Mouse (Mus musculus) neural tube, embryonic 11.5 days (tissue): ENCODE data around the gene Med13l. TPM values are rescaled to one million over a fixed set of nuclear protein-coding genes. Genes with fewer than 3 reads are reported as not detected.

ENCODE experiments used
- ATAC-seq: fragments of 200-750 bp; cut with Nextera tagmentation; 2 replicates; pipeline ENCODE4 v1.8.0; 2017; ENCODE audit warnings: moderate number of reproducible peaks, mild to moderate bottlenecking, moderate TSS enrichment, moderate library complexity; ENCODE audit not compliant: insufficient read depth, low FRiP score, low TSS enrichment
- DNase-seq: peaks from one replicate; pipeline ENCODE4 v3.0.0-alpha.2; 2015; ENCODE audit warnings: low spot score
- H3K27ac ChIP-seq: fragments of 300-500 bp; sonication (generic); 2 replicates; pipeline ENCODE4 v1.5.1; 2014; ENCODE audit warnings: low read depth, mild to moderate bottlenecking, low read length
- H3K27me3 ChIP-seq: fragments of 300-500 bp; sonication (generic); 2 replicates; pipeline ENCODE4 v1.6.1; 2014; ENCODE audit warnings: mild to moderate bottlenecking, low read length, mixed read lengths; ENCODE audit not compliant: control insufficient read depth, insufficient read depth
- H3K36me3 ChIP-seq: fragments of 300-500 bp; sonication (generic); 2 replicates; pipeline ENCODE4 v1.6.1; 2014; ENCODE audit warnings: mild to moderate bottlenecking, low read length, moderate library complexity, mixed read lengths; ENCODE audit not compliant: control insufficient read depth, insufficient read depth
- H3K4me1 ChIP-seq: fragments of 300-500 bp; sonication (generic); 2 replicates; pipeline ENCODE4 v1.6.1; 2014; ENCODE audit warnings: low read length, mixed read lengths; ENCODE audit not compliant: control insufficient read depth, insufficient read depth
- H3K4me2 ChIP-seq: fragments of 300-500 bp; sonication (generic); 2 replicates; pipeline ENCODE4 v1.6.1; 2014; ENCODE audit warnings: low read depth, mild to moderate bottlenecking, moderate library complexity
- H3K4me3 ChIP-seq: fragments of 300-500 bp; sonication (generic); 2 replicates; pipeline ENCODE4 v1.5.1; 2014; ENCODE audit warnings: low read depth, low read length
- H3K9ac ChIP-seq: fragments of 300-500 bp; sonication (generic); 2 replicates; pipeline ENCODE4 v1.6.1; 2014; ENCODE audit warnings: mild to moderate bottlenecking, low read length
- H3K9me3 ChIP-seq: fragments of 300-500 bp; sonication (generic); 2 replicates; pipeline ENCODE4 v1.6.1; 2016; ENCODE audit warnings: low read length; ENCODE audit not compliant: control insufficient read depth
- WGBS: fragments of 180-500 bp; shearing (Covaris S2); extraction: QIAGEN DNeasy Blood & Tissue Kit; methylation state at CpG from one replicate; pipeline ENCODE4 v1.1.7; 2014; 5-methylcytosine and 5-hydroxymethylcytosine counted together
- polyA plus RNA-seq: library from polyadenylated mRNA; unstranded; fragments of >200 nt; fragmentation: Nextera tagmentation; extraction: Ambion mirVana; gene quantifications from 2 replicates; pipeline ENCODE4 v1.2.1, GENCODE M21; 2014

Med13l gene
- polyA plus RNA-seq, 1 experiment from 2014 or later: 14.6 TPM

DNA sequence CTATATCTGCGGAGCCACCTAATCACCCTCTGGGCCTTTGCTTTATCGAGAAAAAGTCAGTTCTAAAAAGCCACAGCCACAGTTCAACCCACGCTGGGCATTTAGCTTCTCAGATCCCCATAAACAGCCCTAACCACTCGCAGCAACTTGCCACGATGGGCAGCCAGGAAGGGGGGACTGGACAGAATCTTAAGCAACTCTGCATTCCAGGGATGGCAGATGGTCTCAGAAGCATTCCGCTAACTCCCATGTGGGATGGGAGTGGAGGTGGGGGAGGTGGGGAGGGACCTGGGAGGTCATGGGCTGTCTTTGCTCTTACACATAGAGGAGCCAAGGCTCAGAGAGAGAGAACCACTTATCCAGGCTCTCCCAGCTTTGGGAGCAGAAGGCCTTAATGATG lies 44.0 kb upstream of the Med13l start:
- Histone ChIP-seq H3K27ac (no peak overlapping the region), H3K9ac (no peak overlapping the region), H3K36me3 (no peaks in the 10 kb centered on the region), H3K4me3 (no peak overlapping the region), H3K9me3 (no peaks in the 10 kb centered on the region), H3K4me2 (no peak overlapping the region), H3K4me1 (peaks cover 27% of the 10 kb centered on the region), H3K27me3 (0 out of 2 replicates have a peak, but pooled peaks cover 7% of the 10 kb centered on the region)
- WGBS: 34% methylated on average over 6 of the region's 6 CpGs
- no peak for ATAC-seq
- no peak for DNase-seq

DNA sequence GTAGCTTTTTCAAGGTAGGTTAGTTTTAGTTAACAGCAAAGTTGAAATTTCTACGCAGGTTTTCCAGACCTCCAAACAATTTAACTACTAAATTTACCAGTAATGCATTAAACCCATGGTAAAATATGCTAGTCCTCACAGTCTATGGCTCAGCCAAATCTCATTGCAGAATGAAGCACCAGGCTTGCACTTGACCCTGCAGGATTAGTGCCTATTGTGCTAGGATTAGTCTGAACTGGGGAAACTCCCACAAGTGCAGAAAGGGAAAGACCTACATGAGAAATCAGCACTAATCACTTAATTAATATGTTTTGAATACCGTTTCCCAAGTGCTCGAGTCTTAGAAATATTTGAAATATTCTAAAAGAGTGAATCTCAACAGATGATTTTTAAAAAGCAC lies 40.0 kb upstream of the Med13l start:
- Histone ChIP-seq H3K4me1 (peaks cover 10% of the 10 kb centered on the region), H3K9me3 (no peaks in the 10 kb centered on the region), H3K36me3 (no peaks in the 10 kb centered on the region), H3K4me3 (no peak overlapping the region), H3K4me2 (no peak overlapping the region), H3K9ac (no peak overlapping the region), H3K27me3 (no peaks in the 10 kb centered on the region), H3K27ac (no peak overlapping the region)
- DNase-seq (no peak), ATAC-seq (no peak)
- 81% methylated on average over 3 of the region's 3 CpGs for WGBS

DNA sequence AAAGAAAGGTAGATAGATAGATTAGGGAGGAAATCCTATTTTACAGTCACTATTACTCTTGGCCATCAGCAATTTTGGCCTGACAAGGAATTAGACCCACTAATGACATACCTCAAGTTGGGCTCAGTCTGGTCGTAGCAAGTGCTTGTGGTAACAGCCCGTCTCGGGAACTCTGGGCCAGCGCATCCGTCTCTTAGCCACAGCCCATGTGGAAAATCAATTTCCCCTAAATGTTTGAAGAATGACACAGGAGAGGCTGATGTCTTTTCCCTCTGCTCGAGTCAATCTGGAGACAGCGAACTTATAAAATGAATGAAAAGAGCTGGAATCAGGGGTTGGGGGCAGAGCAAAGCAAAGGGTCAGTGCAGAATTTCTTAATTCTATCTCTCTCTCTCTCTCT lies 36.1 kb upstream of the Med13l start:
- H3K4me1 ChIP-seq: peaks cover 7% of the 10 kb centered on the region; the same call in 1 of the 2 replicates
- H3K4me2 ChIP-seq: no peak overlapping the region
- no peaks in the 10 kb centered on the region for H3K27me3 ChIP-seq
- H3K4me3 ChIP-seq: no peak overlapping the region
- no peak for DNase-seq
- no peaks in the 10 kb centered on the region for H3K36me3 ChIP-seq
- H3K9me3 ChIP-seq: no peaks in the 10 kb centered on the region
- no peak overlapping the region for H3K9ac ChIP-seq
- WGBS: 40% methylated on average over 7 of the region's 7 CpGs
- no peak overlapping the region for H3K27ac ChIP-seq
- no peak for ATAC-seq

DNA sequence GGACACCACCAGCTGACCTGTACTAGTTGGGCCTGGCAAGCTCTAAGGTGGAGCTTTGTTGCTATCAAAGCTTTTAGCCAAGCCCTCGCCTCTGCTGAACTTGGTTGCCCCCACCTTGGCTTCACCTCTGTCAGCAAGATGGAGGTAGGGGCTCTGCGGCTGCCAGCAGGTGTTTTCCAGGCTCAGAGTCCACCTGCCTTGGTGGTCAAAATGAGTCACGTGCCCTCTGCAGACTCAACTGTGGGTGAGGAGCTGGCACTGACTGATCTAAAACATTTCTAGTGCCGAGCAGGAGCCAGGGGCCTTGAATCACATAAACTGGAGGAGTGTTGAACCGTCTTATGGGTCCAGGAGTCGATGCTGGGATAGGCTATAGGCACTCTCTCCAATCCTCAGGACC lies 34.8 kb upstream of the Med13l start:
- no peaks in the 10 kb centered on the region for H3K27me3 ChIP-seq
- no peak overlapping the region for H3K4me2 ChIP-seq
- DNase-seq (no peak), ATAC-seq (no peak)
- H3K4me3 ChIP-seq: no peak overlapping the region
- no peak overlapping the region for H3K9ac ChIP-seq
- H3K36me3 ChIP-seq: no peaks in the 10 kb centered on the region
- WGBS: 82% methylated on average over 6 of the region's 6 CpGs
- no peaks in the 10 kb centered on the region for H3K9me3 ChIP-seq
- H3K4me1 ChIP-seq: peaks cover 7% of the 10 kb centered on the region; the same call in 1 of the 2 replicates
- no peak overlapping the region for H3K27ac ChIP-seq

DNA sequence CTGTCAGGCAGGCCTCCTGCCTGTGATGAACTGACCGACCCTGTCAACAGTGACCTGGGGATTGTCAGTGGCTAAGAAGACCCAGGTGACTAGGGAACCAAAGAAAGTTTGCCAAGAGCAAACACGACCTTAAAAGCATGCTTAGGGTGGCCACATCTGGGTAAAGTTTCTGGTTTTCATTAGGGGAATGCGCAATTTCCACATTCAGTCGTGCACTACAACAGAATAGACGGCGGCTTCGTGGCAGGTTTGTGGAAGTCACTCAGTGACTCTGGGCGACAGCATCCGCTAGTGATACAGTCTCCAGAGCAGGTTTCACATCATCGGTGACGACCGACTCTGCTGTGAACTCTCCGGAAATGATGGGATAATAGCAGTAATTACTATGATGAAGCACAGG lies 34.0 kb upstream of the Med13l start:
- H3K4me1 ChIP-seq: peaks cover 7% of the 10 kb centered on the region; the same call in 1 of the 2 replicates
- H3K27me3 ChIP-seq: no peaks in the 10 kb centered on the region
- no peaks in the 10 kb centered on the region for H3K9me3 ChIP-seq
- no peaks in the 10 kb centered on the region for H3K36me3 ChIP-seq
- no peak overlapping the region for H3K9ac ChIP-seq
- H3K4me3 ChIP-seq: no peak overlapping the region
- 77% methylated on average over 13 of the region's 13 CpGs for WGBS
- ATAC-seq (no peak), DNase-seq (no peak)
- H3K27ac ChIP-seq: no peak overlapping the region
- H3K4me2 ChIP-seq: no peak overlapping the region

DNA sequence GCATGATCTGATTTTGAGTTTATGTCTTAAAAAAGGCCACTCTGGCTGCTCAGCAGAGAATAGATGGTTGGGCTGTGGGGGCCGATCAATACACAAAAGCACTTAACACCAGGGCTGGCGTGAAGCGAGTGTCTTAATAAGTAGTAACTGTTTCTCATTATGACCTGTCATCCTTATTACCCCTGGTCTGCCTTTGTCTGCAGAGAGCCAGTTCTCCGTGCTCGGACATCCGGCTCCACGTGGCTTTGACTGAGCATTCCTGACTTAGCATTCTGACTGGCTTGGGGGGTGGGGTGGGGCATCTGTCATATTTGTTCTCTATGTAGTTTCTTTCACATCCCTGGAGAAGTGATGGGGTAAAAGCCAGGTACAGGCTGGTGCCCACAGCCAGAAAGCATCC lies 31.2 kb upstream of the Med13l start:
- ATAC-seq (no peak), DNase-seq (peak; percentile 49)
- no peak overlapping the region for H3K9ac ChIP-seq
- no peaks in the 10 kb centered on the region for H3K9me3 ChIP-seq
- H3K4me1 ChIP-seq: peaks cover 12% of the 10 kb centered on the region
- no peak overlapping the region for H3K4me2 ChIP-seq
- 15% methylated on average over 7 of the region's 7 CpGs for WGBS
- H3K27me3 ChIP-seq: no peaks in the 10 kb centered on the region
- 0 out of 2 replicates have a peak overlapping the region, but pooled peaks have one; percentile 17 for H3K27ac ChIP-seq
- H3K36me3 ChIP-seq: no peaks in the 10 kb centered on the region
- H3K4me3 ChIP-seq: no peak overlapping the region

DNA sequence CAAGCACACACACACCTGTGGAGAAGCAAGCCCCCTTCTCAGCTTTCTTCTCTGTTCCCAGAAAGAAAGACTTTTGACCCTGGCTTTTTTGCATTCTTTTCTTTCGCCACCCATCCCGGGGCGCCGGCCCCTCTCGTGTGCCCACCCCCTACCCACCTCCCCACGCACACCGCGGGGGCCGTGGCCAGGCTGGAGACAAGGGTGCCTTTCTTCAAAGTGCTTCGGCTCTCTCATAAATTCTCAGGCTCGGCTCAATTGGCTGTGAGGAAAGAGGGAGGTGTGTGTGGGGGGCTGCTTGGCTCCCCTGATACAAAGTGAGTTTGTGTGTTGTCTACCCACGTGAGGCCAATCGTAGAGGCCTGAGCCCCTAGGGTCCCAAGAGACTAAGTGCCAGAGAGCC lies 28.4 kb upstream of the Med13l start:
- Histone ChIP-seq H3K4me2 (peak overlapping the region; percentile 2; the same call in 1 of the 2 replicates), H3K9ac (0 out of 2 replicates have a peak overlapping the region, but pooled peaks have one; percentile 24), H3K27ac (no peak overlapping the region), H3K4me1 (peaks cover 12% of the 10 kb centered on the region), H3K4me3 (no peak overlapping the region), H3K27me3 (no peaks in the 10 kb centered on the region), H3K36me3 (no peaks in the 10 kb centered on the region), H3K9me3 (no peaks in the 10 kb centered on the region)
- no peak for ATAC-seq
- 4% methylated on average over 13 of the region's 13 CpGs for WGBS
- DNase-seq: peak; percentile 29

DNA sequence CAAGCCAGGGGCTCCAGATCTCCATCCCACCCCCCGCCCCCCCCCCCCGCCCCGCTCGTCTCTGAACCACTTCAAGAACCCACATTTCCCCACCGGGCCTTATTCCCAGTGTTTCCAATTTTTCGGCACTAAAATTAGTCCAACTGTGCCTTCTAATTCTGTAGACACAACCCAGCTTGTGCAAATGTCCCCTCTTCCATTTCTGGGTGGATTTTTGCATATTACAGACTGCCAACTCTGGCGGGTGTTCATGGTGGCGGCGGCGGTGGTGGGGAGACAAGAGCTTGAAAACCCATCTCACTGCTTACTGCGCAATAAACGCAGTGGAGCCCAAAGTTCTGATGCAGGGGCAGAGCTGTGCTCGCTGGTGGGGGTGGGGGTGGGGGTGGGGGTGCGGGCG lies 27.8 kb upstream of the Med13l start:
- no peaks in the 10 kb centered on the region for H3K9me3 ChIP-seq
- ATAC-seq: no peak
- H3K4me1 ChIP-seq: peaks cover 12% of the 10 kb centered on the region
- H3K36me3 ChIP-seq: no peaks in the 10 kb centered on the region
- no peak overlapping the region for H3K9ac ChIP-seq
- H3K27me3 ChIP-seq: no peaks in the 10 kb centered on the region
- H3K4me3 ChIP-seq: no peak overlapping the region
- DNase-seq: no peak
- no peak overlapping the region for H3K4me2 ChIP-seq
- H3K27ac ChIP-seq: no peak overlapping the region
- 40% methylated on average over 13 of the region's 15 CpGs for WGBS

DNA sequence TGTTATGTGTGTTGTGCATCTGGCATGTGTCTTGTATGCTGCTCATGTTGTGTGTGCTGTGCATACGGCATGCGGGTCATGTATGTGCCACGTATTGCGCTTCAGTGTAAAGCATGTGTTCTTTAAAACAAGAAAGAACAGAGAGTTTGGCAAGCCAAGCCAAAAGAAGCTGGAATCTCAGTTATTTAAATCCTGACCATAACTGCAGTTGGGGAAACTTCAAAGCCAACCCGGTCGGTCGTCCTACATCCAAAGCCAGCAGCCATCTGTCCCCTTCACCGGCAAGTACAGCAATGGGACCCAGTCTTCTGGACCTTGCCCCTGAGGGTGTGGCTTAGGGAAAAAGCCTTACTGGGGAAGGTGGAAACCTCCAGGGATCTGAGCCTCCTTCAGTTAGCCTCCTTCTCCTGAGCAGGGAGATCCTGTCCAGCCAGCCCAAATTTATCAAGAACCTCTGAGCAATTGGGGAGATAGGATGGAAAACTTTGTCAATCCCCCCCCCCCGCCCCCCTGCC lies 26.0 kb upstream of the Med13l start:
- Histone ChIP-seq H3K27ac (no peak overlapping the region), H3K4me2 (no peak overlapping the region), H3K9me3 (no peaks in the 10 kb centered on the region), H3K9ac (no peak overlapping the region), H3K4me1 (peaks cover 5% of the 10 kb centered on the region), H3K36me3 (no peaks in the 10 kb centered on the region), H3K4me3 (no peak overlapping the region), H3K27me3 (no peaks in the 10 kb centered on the region)
- DNase-seq: no peak
- no peak for ATAC-seq
- 73% methylated on average over 9 of the region's 9 CpGs for WGBS
